Mouse (Mus musculus) urinary bladder, adult 18-20 months (tissue): ENCODE results near the gene Arhgap22.

Experiments
- DNase-seq, 2 experiments: peaks; one replicate each; pipeline ENCODE4 v3.0.0; 2022; ENCODE audit warnings: low spot score in 2 of 2, mixed read lengths in 2 of 2

Arhgap22 gene

GRCm38 (mm10) chr14:33280921-33281320, 67.1 kb downstream of the Arhgap22 start:
- no peak for DNase-seq

GRCm38 (mm10) chr14:33282447-33282846, 68.6 kb downstream of the Arhgap22 start:
- no peak for DNase-seq

- DNase-seq: no peak
Observed at GRCm38 (mm10) chr14:33287920-33288319, 74.1 kb downstream of the Arhgap22 start.

- no peak for DNase-seq
Observed at GRCm38 (mm10) chr14:33290038-33290437, 76.2 kb downstream of the Arhgap22 start.

- DNase-seq: no peak
Observed at GRCm38 (mm10) chr14:33294488-33294887, 80.7 kb downstream of the Arhgap22 start.

GRCm38 (mm10) chr14:33296698-33297341, 83.0 kb downstream of the Arhgap22 start:
- DNase-seq: no peak

GRCm38 (mm10) chr14:33300591-33300990, 86.8 kb downstream of the Arhgap22 start:
- DNase-seq: no peak

GRCm38 (mm10) chr14:33303348-33303819, 89.6 kb downstream of the Arhgap22 start:
- DNase-seq: peak; percentile 52 to 54

- no peak for DNase-seq
Observed at GRCm38 (mm10) chr14:33305645-33306281, 91.9 kb downstream of the Arhgap22 start.

GRCm38 (mm10) chr14:33310719-33311118, 96.9 kb downstream of the Arhgap22 start:
- DNase-seq: no peak

- no peak for DNase-seq
Observed at GRCm38 (mm10) chr14:33312309-33312708, 98.5 kb downstream of the Arhgap22 start.

GRCm38 (mm10) chr14:33313624-33314023, 99.8 kb downstream of the Arhgap22 start:
- DNase-seq: peak in 1 of 2 experiments; percentile 21

- no peak for DNase-seq
Observed at GRCm38 (mm10) chr14:33314160-33314559, 100.3 kb downstream of the Arhgap22 start.

GRCm38 (mm10) chr14:33315111-33315510, 101.3 kb downstream of the Arhgap22 start:
- no peak for DNase-seq

GRCm38 (mm10) chr14:33315771-33316170, 101.9 kb downstream of the Arhgap22 start:
- no peak for DNase-seq

- DNase-seq: no peak
Observed at GRCm38 (mm10) chr14:33317946-33318345, 104.1 kb downstream of the Arhgap22 start.

GRCm38 (mm10) chr14:33319541-33320521, 106.0 kb downstream of the Arhgap22 start:
- peak; percentile 47 to 73 for DNase-seq

GRCm38 (mm10) chr14:33320856-33321255, 107.0 kb downstream of the Arhgap22 start:
- DNase-seq: no peak

GRCm38 (mm10) chr14:33322661-33323088, 108.8 kb downstream of the Arhgap22 start:
- DNase-seq: peak; percentile 48 to 55

- no peak for DNase-seq
Observed at GRCm38 (mm10) chr14:33324556-33324955, 110.7 kb downstream of the Arhgap22 start.

GRCm38 (mm10) chr14:33328369-33328768, 114.5 kb downstream of the Arhgap22 start:
- no peak for DNase-seq

- DNase-seq: no peak
Observed at GRCm38 (mm10) chr14:33329297-33329805, 115.5 kb downstream of the Arhgap22 start.
